Mouse (Mus musculus) CH12.LX (cell line): Measurements from ENCODE around the gene Tspan7.

Experiments
- BHLHE40 ChIP-seq: IDR thresholded peaks from 2 replicates; pipeline ENCODE4 v1.6.1; 2011; ENCODE audit warnings: mild to moderate bottlenecking, low read depth, low read length, improper control_type of control experiment
- CTCF ChIP-seq, 2 experiments: IDR thresholded peaks in 1 of 2; conservative IDR thresholded peaks in 1 of 2; 2 replicates each; pipeline ENCODE4 v1.5.1; 2011 to 2012; ENCODE audit warnings: low read depth in 2 of 2, low read length in 2 of 2, improper control_type of control experiment in 1 of 2, inconsistent platforms in 1 of 2, mild to moderate bottlenecking in 1 of 2, moderate library complexity in 1 of 2
- MAZ ChIP-seq: IDR thresholded peaks from 2 replicates; pipeline ENCODE4 v1.6.1; 2012; ENCODE audit warnings: low read depth, mild to moderate bottlenecking, inconsistent platforms, low read length, improper control_type of control experiment, moderate library complexity
- PAX5 ChIP-seq: IDR thresholded peaks from 2 replicates; pipeline ENCODE4 v1.6.1; 2012; ENCODE audit warnings: low read length, inconsistent platforms, mixed read lengths
- POLR2A ChIP-seq: IDR thresholded peaks from 2 replicates; pipeline ENCODE4 v1.6.1; 2011; ENCODE audit warnings: low read depth, mild to moderate bottlenecking, improper control_type of control experiment, low read length
- USF2 ChIP-seq: conservative IDR thresholded peaks from 2 replicates; pipeline ENCODE4 v1.6.1; 2011; ENCODE audit warnings: low read depth, low read length, improper control_type of control experiment

- no peak for TF ChIP-seq MAZ
- TF ChIP-seq BHLHE40: no peak
- no peak for TF ChIP-seq CTCF (conservative IDR thresholded peaks at IDR 0.05 in 1 of 2, IDR thresholded peaks at IDR 0.05 in 1 of 2; ENCODE audit: low read depth in 2 of 2, low read length in 2 of 2)
- TF ChIP-seq POLR2A: no peak
- no peak for TF ChIP-seq PAX5
- no peak for TF ChIP-seq USF2
Measured at GRCm38 (mm10) chrX:10484872-10485569, at the start of gene Tspan7.
